Mouse (Mus musculus) thymus, adult 2 months (tissue): ENCODE measurements around the gene Prkca.

ENCODE experiments used
- CTCF ChIP-seq: fragments of 200-500 bp; IDR thresholded peaks from 2 replicates; pipeline ENCODE4 v1.5.1; 2012; ENCODE audit warnings: mild to moderate bottlenecking, control low read depth, low read length, moderate library complexity, borderline replicate concordance; ENCODE audit not compliant: control insufficient read depth, poor library complexity, insufficient read depth; ENCODE audit errors: extremely low read depth
- POLR2A ChIP-seq: fragments of 200-500 bp; IDR thresholded peaks from 2 replicates; pipeline ENCODE4 v1.6.1; 2012; ENCODE audit warnings: mild to moderate bottlenecking, low read length, control low read depth, moderate library complexity; ENCODE audit not compliant: control insufficient read depth, poor library complexity, insufficient read depth; ENCODE audit errors: extremely low read depth

DNA sequence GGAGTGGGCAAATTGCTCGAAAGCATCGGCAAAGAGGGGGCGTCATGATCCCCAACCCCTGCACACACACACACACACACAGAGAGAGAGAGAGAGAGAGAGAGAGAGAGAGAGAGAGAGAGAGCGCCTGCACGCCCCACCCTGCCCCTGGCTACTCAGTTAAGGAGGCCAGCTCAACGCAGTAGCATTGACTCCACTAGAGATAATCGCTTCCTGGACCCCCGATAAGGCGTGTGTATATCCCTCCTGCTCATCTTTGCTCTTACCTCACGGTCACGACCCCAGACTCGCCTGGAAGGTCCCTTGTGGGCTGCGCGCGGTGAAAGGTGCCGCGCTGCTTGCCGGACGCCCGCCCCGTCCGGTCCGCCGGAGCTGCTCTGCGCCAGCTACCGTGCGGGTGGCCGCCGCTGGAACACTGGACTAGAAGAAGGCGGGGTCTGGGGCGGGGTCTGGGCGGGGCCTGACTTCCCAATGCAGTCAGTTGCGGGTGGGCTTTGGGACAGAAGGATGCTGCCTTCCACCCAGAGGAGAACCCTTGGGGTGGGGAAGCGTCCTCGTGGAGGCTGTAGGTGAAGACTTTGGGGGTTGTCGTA is 429.0 kb downstream of the Prkca start, which contains the start of gene Cacng5:
- TF ChIP-seq CTCF (no peak), POLR2A (no peak)
